Mouse (Mus musculus) G1E (cell line): ENCODE measurements around the gene Prm2.

Experiments used
- CTCF ChIP-seq: IDR thresholded peaks from 2 replicates; pipeline ENCODE4 v1.5.1; 2012; ENCODE audit warnings: low read depth, low read length, inconsistent platforms, mixed read lengths
- GATA1 ChIP-seq: IDR thresholded peaks from 2 replicates; pipeline ENCODE4 v1.6.1; 2012; ENCODE audit warnings: borderline replicate concordance, low read length, inconsistent platforms, mixed read lengths
- TAL1 ChIP-seq: conservative IDR thresholded peaks from 2 replicates; pipeline ENCODE4 v1.6.1; 2012; ENCODE audit warnings: low read depth, low read length, inconsistent platforms, mixed read lengths

GRCm38 (mm10) chr16:10836388-10836787 lies 40.5 kb upstream of the Prm2 start:
- no peak for TF ChIP-seq GATA1
- TF ChIP-seq CTCF, result no peak
- no peak for TF ChIP-seq TAL1
